Mouse (Mus musculus): ENCODE data around the gene Shc3. TPM values are rescaled to one million over a fixed set of nuclear protein-coding genes. Genes with fewer than 3 reads are reported as not detected.

The Shc3 gene
- total and polyA plus RNA-seq, 3 experiments: not detected

DNA sequence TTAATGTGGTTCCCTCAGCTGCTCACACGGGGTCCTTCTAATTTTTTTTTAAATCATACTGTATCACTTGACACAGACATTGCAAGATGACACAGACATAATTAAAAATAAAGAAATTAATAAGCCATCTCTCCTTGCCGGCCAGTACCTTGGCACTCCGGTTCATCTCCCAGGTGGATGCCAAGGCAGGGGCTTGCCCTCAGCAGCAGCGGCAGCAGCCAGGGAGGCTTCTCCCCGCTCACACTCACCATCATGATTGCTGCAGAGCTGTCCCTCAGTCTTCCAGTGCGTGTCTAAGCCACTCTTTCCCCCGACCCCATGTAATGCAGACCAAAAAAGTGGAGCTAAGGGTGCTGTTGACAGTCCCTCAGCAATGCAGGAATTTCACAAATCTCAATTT lies 33.9 kb downstream of the Shc3 start:
- Histone ChIP-seq H3K4me1 (ENCODE audit: control insufficient read depth in 1 of 2, insufficient read depth in 2 of 2, low read length in 2 of 2) (no peaks in the 10 kb centered on the region), H3K27me3 (ENCODE audit: control insufficient read depth in 1 of 2, insufficient read depth in 2 of 2, low read length in 2 of 2) (no peaks in the 10 kb centered on the region), H3K79me2 (ENCODE audit: control insufficient read depth, insufficient read depth, low read length, poor library complexity) (no peaks in the 10 kb centered on the region), H3K9ac (ENCODE audit: control insufficient read depth, low read depth, low read length, poor library complexity, severe bottlenecking) (no peak overlapping the region), H3K27ac (ENCODE audit: control insufficient read depth, low read depth, low read length) (no peak overlapping the region), H3K36me3 (ENCODE audit: control insufficient read depth in 1 of 2, insufficient read depth in 2 of 2, low read length in 2 of 2) (no peaks in the 10 kb centered on the region), H3K9me3 (replicated peaks; ENCODE audit: insufficient read depth, low read length) (no peaks in the 10 kb centered on the region), H3K4me3 (ENCODE audit: control insufficient read depth in 1 of 2, insufficient read depth in 1 of 2, low read depth in 2 of 2, low read length in 2 of 2) (no peak overlapping the region)
- no peak for TF ChIP-seq USF1 (IDR thresholded peaks at IDR 0.05; ENCODE audit: low read depth, low read length)
- TF ChIP-seq TBP (IDR thresholded peaks at IDR 0.05; ENCODE audit: low read depth, low read length): no peak
- no peak for TF ChIP-seq TCF12 (IDR thresholded peaks at IDR 0.05; ENCODE audit: low read depth, low read length)
- TF ChIP-seq ELF1 (IDR thresholded peaks at IDR 0.05; ENCODE audit: low read depth, low read length): no peak
- DNase-seq (ENCODE audit: low read depth, low spot score): no peak

DNA sequence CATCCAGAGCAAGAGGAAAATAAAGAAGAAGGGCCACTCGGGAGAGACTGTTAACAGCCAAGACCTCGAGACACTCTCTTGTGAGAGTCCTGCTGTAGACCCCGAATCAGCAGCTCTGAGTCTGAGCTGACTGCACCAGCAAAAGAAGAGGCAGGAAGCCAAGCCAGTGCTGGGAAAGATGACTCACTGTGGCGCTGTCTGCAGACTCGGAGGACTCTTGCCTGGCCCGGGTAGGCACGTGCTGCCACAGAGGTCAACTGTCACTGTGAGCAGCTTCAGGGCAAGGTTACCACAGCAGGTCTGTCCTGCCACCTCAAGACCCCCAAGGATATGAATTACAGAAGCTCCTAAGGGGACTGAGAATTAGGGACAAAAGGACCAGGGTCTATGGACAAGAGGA lies 42.7 kb downstream of the Shc3 start:
- H3K27ac ChIP-seq (ENCODE audit: control insufficient read depth, low read depth, low read length): no peak overlapping the region
- no peak for TF ChIP-seq MYB (IDR thresholded peaks at IDR 0.05; ENCODE audit: low read depth, low read length)
- H3K9me3 ChIP-seq (replicated peaks; ENCODE audit: insufficient read depth, low read length): no peaks in the 10 kb centered on the region
- DNase-seq (ENCODE audit: low read depth, low spot score): no peak
- no peaks in the 10 kb centered on the region for H3K27me3 ChIP-seq (ENCODE audit: control insufficient read depth in 1 of 2, insufficient read depth in 2 of 2, low read length in 2 of 2)
- H3K4me3 ChIP-seq (ENCODE audit: control insufficient read depth in 1 of 2, insufficient read depth in 1 of 2, low read depth in 2 of 2, low read length in 2 of 2): no peak overlapping the region
- H3K36me3 ChIP-seq (ENCODE audit: control insufficient read depth in 1 of 2, insufficient read depth in 2 of 2, low read length in 2 of 2): no peaks in the 10 kb centered on the region
- no peak overlapping the region for H3K9ac ChIP-seq (ENCODE audit: control insufficient read depth, low read depth, low read length, poor library complexity, severe bottlenecking)
- H3K4me1 ChIP-seq (ENCODE audit: control insufficient read depth in 1 of 2, insufficient read depth in 2 of 2, low read length in 2 of 2): no peaks in the 10 kb centered on the region
- no peaks in the 10 kb centered on the region for H3K79me2 ChIP-seq (ENCODE audit: control insufficient read depth, insufficient read depth, low read length, poor library complexity)

DNA sequence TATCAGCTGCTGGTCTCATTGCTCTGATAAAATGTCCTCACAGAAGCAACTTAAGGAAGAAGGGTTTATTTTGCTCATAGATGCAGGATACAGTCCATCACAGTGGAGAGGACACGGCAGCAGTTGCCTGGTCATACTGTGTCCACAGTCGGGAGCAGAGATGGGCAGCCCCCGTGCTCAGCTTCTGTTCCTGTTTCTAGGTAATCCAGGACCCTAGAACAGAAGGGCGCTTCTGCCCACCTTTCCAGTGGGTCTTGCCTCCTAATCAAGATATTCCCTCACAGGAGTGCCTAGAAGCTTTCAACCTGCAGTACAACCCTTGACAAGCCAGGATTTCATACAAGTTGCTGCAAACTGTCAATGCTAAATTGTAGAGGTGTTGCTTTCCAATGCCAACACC lies 44.9 kb downstream of the Shc3 start:
- H3K79me2 ChIP-seq (ENCODE audit: control insufficient read depth, insufficient read depth, low read length, poor library complexity): no peaks in the 10 kb centered on the region
- no peak overlapping the region for H3K4me3 ChIP-seq (ENCODE audit: control insufficient read depth in 1 of 2, insufficient read depth in 1 of 2, low read depth in 2 of 2, low read length in 2 of 2)
- H3K36me3 ChIP-seq (ENCODE audit: control insufficient read depth in 1 of 2, insufficient read depth in 2 of 2, low read length in 2 of 2): no peaks in the 10 kb centered on the region
- H3K9ac ChIP-seq (ENCODE audit: control insufficient read depth, low read depth, low read length, poor library complexity, severe bottlenecking): no peak overlapping the region
- H3K4me1 ChIP-seq (ENCODE audit: control insufficient read depth in 1 of 2, insufficient read depth in 2 of 2, low read length in 2 of 2): no peaks in the 10 kb centered on the region
- no peaks in the 10 kb centered on the region for H3K27me3 ChIP-seq (ENCODE audit: control insufficient read depth in 1 of 2, insufficient read depth in 2 of 2, low read length in 2 of 2)
- TF ChIP-seq UBTF (IDR thresholded peaks at IDR 0.05; ENCODE audit: borderline replicate concordance, insufficient read depth, low read depth, low read length): no peak
- no peak for TF ChIP-seq BHLHE40 (IDR thresholded peaks at IDR 0.05; ENCODE audit: borderline replicate concordance, low read depth, low read length)
- TF ChIP-seq MAFK (IDR thresholded peaks at IDR 0.05; ENCODE audit: borderline replicate concordance, low read depth, low read length): no peak
- no peak for TF ChIP-seq E2F4 (IDR thresholded peaks at IDR 0.05; ENCODE audit: borderline replicate concordance, low read depth, low read length)
- no peak for TF ChIP-seq CHD2 (IDR thresholded peaks at IDR 0.05; ENCODE audit: low read length)
- no peak for TF ChIP-seq ZNF384 (IDR thresholded peaks at IDR 0.05; ENCODE audit: low read depth, low read length)
- TF ChIP-seq MEF2A (IDR thresholded peaks at IDR 0.05; ENCODE audit: extremely low read depth, insufficient replicate concordance, low read depth, low read length, poor library complexity, severe bottlenecking): no peak
- TF ChIP-seq SIN3A (IDR thresholded peaks at IDR 0.05; ENCODE audit: low read length): no peak
- TF ChIP-seq TCF12 (IDR thresholded peaks at IDR 0.05; ENCODE audit: low read depth, low read length): no peak
- TF ChIP-seq ZMIZ1 (IDR thresholded peaks at IDR 0.05; ENCODE audit: low read depth, low read length): no peak
- no peak for TF ChIP-seq TBP (IDR thresholded peaks at IDR 0.05; ENCODE audit: low read depth, low read length)
- TF ChIP-seq KAT2A (conservative IDR thresholded peaks at IDR 0.05; ENCODE audit: low read depth, low read length): no peak
- no peak for TF ChIP-seq ZKSCAN1 (IDR thresholded peaks at IDR 0.05; ENCODE audit: low read depth, low read length)
- TF ChIP-seq NRF1 (IDR thresholded peaks at IDR 0.05; ENCODE audit: insufficient read depth, low read depth, low read length, poor library complexity, severe bottlenecking): no peak
- TF ChIP-seq CHD1 (IDR thresholded peaks at IDR 0.05; ENCODE audit: low read depth, low read length): no peak
- TF ChIP-seq CTCF (IDR thresholded peaks at IDR 0.05 in 2 of 3, conservative IDR thresholded peaks at IDR 0.05 in 1 of 3; ENCODE audit: control insufficient read depth in 1 of 3, insufficient read depth in 1 of 3, low read depth in 2 of 3, low read length in 3 of 3, poor library complexity in 1 of 3, severe bottlenecking in 1 of 3): no peak
- no peak for TF ChIP-seq USF1 (IDR thresholded peaks at IDR 0.05; ENCODE audit: low read depth, low read length)
- TF ChIP-seq GATA1 (IDR thresholded peaks at IDR 0.05; ENCODE audit: low read depth, low read length): no peak
- TF ChIP-seq MYB (IDR thresholded peaks at IDR 0.05; ENCODE audit: low read depth, low read length): no peak
- no peak for TF ChIP-seq MYC (IDR thresholded peaks at IDR 0.05; ENCODE audit: low read depth, low read length)
- no peaks in the 10 kb centered on the region for H3K9me3 ChIP-seq (replicated peaks; ENCODE audit: insufficient read depth, low read length)
- DNase-seq (ENCODE audit: low read depth, low spot score): no peak
- no peak overlapping the region for H3K27ac ChIP-seq (ENCODE audit: control insufficient read depth, low read depth, low read length)
